8 mouse cellular contexts compared by ENCODE assay signal in genomic region chrX:106186713-106187649, GRCm38 (mm10). TPM values are rescaled to one million over a fixed set of nuclear protein-coding genes. Genes with fewer than 3 reads are reported as not detected.
DNase-seq lines count a peak whose midpoint lies in the region; ATAC-seq and TF ChIP-seq lines count a peak whose summit lies in the region.

Gene Pgk1, plus strand, starts transcription at chrX:106187100.

- peak; percentile 97 for DNase-seq in 3T3-L1 (ENCODE audit: low read depth, low spot score)
- DNase-seq in adrenal gland, postnatal 4 days (ENCODE audit: low spot score in 2 of 2) = peak; percentile 28 to 79
- peak; percentile 98 for DNase-seq in embryonic facial prominence, embryonic 14.5 days (ENCODE audit: low spot score)
- peak; percentile 80 to 94 for DNase-seq in heart, adult 2 months
- DNase-seq in kidney, adult 8-10 months = peak; percentile 94
- DNase-seq in spleen, postnatal 10 days (ENCODE audit: low spot score in 2 of 2) = peak; percentile 57 to 90

- H3K4me2 ChIP-seq in embryonic facial prominence, embryonic 14.5 days (ENCODE audit: low read depth, low read length) = peak within 1 kb of the TSS; percentile 51
- peak within 1 kb of the TSS; percentile 72 for H3K4me2 ChIP-seq in limb, embryonic 13.5 days (replicated peaks)
- H3K4me2 ChIP-seq in midbrain, embryonic 16.5 days (ENCODE audit: low read length) = peak within 1 kb of the TSS; percentile 60

- TF ChIP-seq EP300 in heart, adult 2 months (IDR thresholded peaks at IDR 0.05; ENCODE audit: insufficient read depth, low read depth, low read length) = 0 out of 2 replicates have a peak, but pooled peaks have one; percentile 32

- intact Hi-C loops in heart, adult 2 months (cut with DNase I) = loop anchor here (5.0 to 10.0 kb wide), 2 partner anchors 160 to 262 kb away; partner anchors contain the start of genes Atp7a and Atrx

- peaks cover 1% of the 10 kb centered on the region; the same call in 1 of the 2 replicates for H3K36me3 ChIP-seq in embryonic facial prominence, embryonic 14.5 days (ENCODE audit: control insufficient read depth, insufficient read depth, low read length)
- peaks cover 14% of the 10 kb centered on the region for H3K36me3 ChIP-seq in heart, adult 2 months (ENCODE audit: control insufficient read depth, insufficient read depth, low read length)
- no peaks in the 10 kb centered on the region; the same call in 1 of the 2 replicates for H3K36me3 ChIP-seq in limb, embryonic 13.5 days
- H3K36me3 ChIP-seq in midbrain, embryonic 16.5 days (ENCODE audit: control insufficient read depth, insufficient read depth, low read length) = no peaks in the 10 kb centered on the region

- H3K27ac ChIP-seq in embryonic facial prominence, embryonic 14.5 days (replicated peaks; ENCODE audit: low read depth, low read length) = peak within 1 kb of the TSS; percentile 92
- peak within 1 kb of the TSS; percentile 84 for H3K27ac ChIP-seq in heart, adult 2 months
- H3K27ac ChIP-seq in limb, embryonic 13.5 days = peak within 1 kb of the TSS; percentile 92
- H3K27ac ChIP-seq in midbrain, embryonic 16.5 days (ENCODE audit: low read length) = peak within 1 kb of the TSS; percentile 87

- H3K4me1 ChIP-seq in embryonic facial prominence, embryonic 14.5 days (ENCODE audit: control insufficient read depth, insufficient read depth, low read length) = peaks cover 3% of the 10 kb centered on the region
- peaks cover 6% of the 10 kb centered on the region for H3K4me1 ChIP-seq in heart, adult 2 months (ENCODE audit: control insufficient read depth, insufficient read depth, low read length)
- peaks cover 20% of the 10 kb centered on the region for H3K4me1 ChIP-seq in limb, embryonic 13.5 days
- peaks cover 15% of the 10 kb centered on the region for H3K4me1 ChIP-seq in midbrain, embryonic 16.5 days (ENCODE audit: control insufficient read depth, insufficient read depth, low read length)

- H3K4me3 ChIP-seq in embryonic facial prominence, embryonic 14.5 days (ENCODE audit: low read depth, low read length) = peak within 1 kb of the TSS; percentile 56
- H3K4me3 ChIP-seq in heart, adult 2 months = peak within 1 kb of the TSS; percentile 51
- peak within 1 kb of the TSS; percentile 58 for H3K4me3 ChIP-seq in limb, embryonic 13.5 days
- peak within 1 kb of the TSS; percentile 44 for H3K4me3 ChIP-seq in midbrain, embryonic 16.5 days (ENCODE audit: low read depth, low read length)

- no peaks in the 10 kb centered on the region for H3K9me3 ChIP-seq in embryonic facial prominence, embryonic 14.5 days (ENCODE audit: control insufficient read depth, low read length)
- no peaks in the 10 kb centered on the region for H3K9me3 ChIP-seq in limb, embryonic 13.5 days
- H3K9me3 ChIP-seq in midbrain, embryonic 16.5 days (replicated peaks; ENCODE audit: control insufficient read depth, low read length, poor library complexity, severe bottlenecking) = no peaks in the 10 kb centered on the region

- peak; percentile 59 for TF ChIP-seq POLR2A in heart, adult 2 months (IDR thresholded peaks at IDR 0.05; ENCODE audit: insufficient read depth, low read depth, low read length)

- peak; percentile 38 for TF ChIP-seq CTCF in heart, adult 2 months (IDR thresholded peaks at IDR 0.05)

- peak; percentile 98 for ATAC-seq in embryonic facial prominence, embryonic 14.5 days (ENCODE audit: low read depth)
- ATAC-seq in limb, embryonic 13.5 days (ENCODE audit: low FRiP score, low read depth) = peak; percentile 97
- ATAC-seq in midbrain, embryonic 16.5 days = peak; percentile 99

- WGBS in embryonic facial prominence, embryonic 14.5 days = 16% methylated on average over 36 of the region's 55 CpGs
- WGBS in heart, adult 2 months = 10% methylated on average over 55 of the region's 55 CpGs
- WGBS in limb, embryonic 13.5 days = 15% methylated on average over 50 of the region's 55 CpGs
- 13% methylated on average over 51 of the region's 55 CpGs for WGBS in midbrain, embryonic 16.5 days

- H3K9ac ChIP-seq in embryonic facial prominence, embryonic 14.5 days (ENCODE audit: low read depth, low read length) = peak within 1 kb of the TSS; percentile 71
- peak within 1 kb of the TSS; percentile 35 for H3K9ac ChIP-seq in heart, adult 2 months (ENCODE audit: low read depth, low read length)
- H3K9ac ChIP-seq in limb, embryonic 13.5 days = peak within 1 kb of the TSS; percentile 73
- peak within 1 kb of the TSS; percentile 60 for H3K9ac ChIP-seq in midbrain, embryonic 16.5 days (ENCODE audit: low read depth, low read length)

- H3K27me3 ChIP-seq in embryonic facial prominence, embryonic 14.5 days (replicated peaks; ENCODE audit: control insufficient read depth, insufficient read depth, low read length) = 0 out of 2 replicates have a peak, but pooled peaks cover 2% of the 10 kb centered on the region
- no peaks in the 10 kb centered on the region for H3K27me3 ChIP-seq in heart, adult 2 months (ENCODE audit: control insufficient read depth, insufficient read depth, low read length)
- H3K27me3 ChIP-seq in limb, embryonic 13.5 days = peaks cover 8% of the 10 kb centered on the region; the same call in 1 of the 2 replicates
- no peaks in the 10 kb centered on the region for H3K27me3 ChIP-seq in midbrain, embryonic 16.5 days (ENCODE audit: control insufficient read depth, insufficient read depth, low read depth, low read length)

- H3K79me2 ChIP-seq in heart, adult 2 months (replicated peaks; ENCODE audit: control insufficient read depth, insufficient read depth, low read length) = no peaks in the 10 kb centered on the region; the same call in 1 of the 2 replicates

RNA-seq across cellular contexts. Expression of gene Pgk1, which starts in this region (rescaled TPM):
- total RNA-seq in adrenal gland, postnatal 4 days (2021) = 100 to 1,000 TPM; 189 to 231 TPM
- polyA plus RNA-seq in embryonic facial prominence, embryonic 14.5 days (2014; fragmentation: Nextera tagmentation; extraction: Ambion mirVana) = 304 and 338 TPM in 2 replicates
- 100 to 1,000 TPM; 424 to 456 TPM for total RNA-seq in heart, adult 2 months (2021)
- 237 and 484 TPM in 2 replicates for polyA plus RNA-seq in heart, adult 2 months (2012; rRNA removed)
- 351 and 362 TPM in 2 replicates for polyA plus RNA-seq in limb, embryonic 13.5 days (2015; fragmentation: Nextera tagmentation; extraction: Ambion mirVana)
- polyA plus RNA-seq in midbrain, embryonic 16.5 days (2015; fragmentation: Nextera tagmentation; extraction: Ambion mirVana) = 252 and 278 TPM in 2 replicates

Comparison
In these comparisons a context has a peak if more than half of its experiments do, and no peak if none do; other contexts are left out.
1. Peak in every context shown above with its lines: DNase-seq, ATAC-seq, H3K4me3 ChIP-seq and H3K27ac ChIP-seq.